Mouse (Mus musculus): ENCODE measurements at regions not wholly inside any gene's neighbourhood (a gene's known extent, or its start where the extent isn't known, plus 50 kb on each side); places are given as distances from the start of the nearest gene placed in this dataset.

- TF ChIP-seq CTCF (IDR thresholded peaks at IDR 0.05; ENCODE audit: control insufficient read depth, insufficient read depth, insufficient read length), result no peak
- TF ChIP-seq USF1 (IDR thresholded peaks at IDR 0.05; ENCODE audit: low read depth), result no peak
- TF ChIP-seq MYOD1 (IDR thresholded peaks at IDR 0.05; ENCODE audit: control insufficient read depth, insufficient read length, low read depth), result no peak
- no peak for TF ChIP-seq MAX (IDR thresholded peaks at IDR 0.05)
- TF ChIP-seq CEBPB (IDR thresholded peaks at IDR 0.05; ENCODE audit: low read depth), result no peak
- TF ChIP-seq FOSL1 (IDR thresholded peaks at IDR 0.05; ENCODE audit: insufficient read depth, low read length, poor library complexity, severe bottlenecking), result no peak
These were observed 190.0 kb upstream of the Vwc2 start for GRCm38 (mm10) chr11:10923998-10924397.
